ENCODE assay signal across 9 mouse cellular contexts in genomic region chr7:25599663-25600062, GRCm38 (mm10). TPM values are rescaled to one million over a fixed set of nuclear protein-coding genes. Genes with fewer than 3 reads are reported as not detected.
DNase-seq lines count a peak whose midpoint lies in the region; ATAC-seq lines count a peak whose summit lies in the region.
"Had no signal": no experiment of that assay in that cellular context is flagged by ENCODE, and none has a peak within 500 bp of the region (broad histone marks: within the 10 kb centered on the region; RNA-seq: fewer than 3 reads in every experiment).

No protein-coding gene starts in this region.

- peak; percentile 47 to 87 for DNase-seq in adrenal gland, adult (ENCODE audit: inconsistent age in 2 of 2, low spot score in 1 of 2)
- DNase-seq in adrenal gland, adult 8-10 months, result no peak
- peak; percentile 37 to 47 for DNase-seq in adrenal gland, postnatal 4 days (ENCODE audit: low spot score in 2 of 2)
- peak; percentile 75 to 89 for DNase-seq in layer of hippocampus, postnatal 25 days (ENCODE audit: extremely low spot score in 1 of 2, low spot score in 1 of 2)
- DNase-seq in right cerebral cortex, postnatal 36 days (ENCODE audit: low spot score in 2 of 2), result peak; percentile 33 to 60

- peaks cover 5% of the 10 kb centered on the region; the same call in 1 of the 2 replicates for H3K4me1 ChIP-seq in hindbrain, embryonic 15.5 days (replicated peaks)
- H3K4me1 ChIP-seq: liver, embryonic 15.5 days had no signal

- H3K36me3 ChIP-seq in hindbrain, embryonic 15.5 days, result no peaks in the 10 kb centered on the region
- H3K36me3 ChIP-seq: liver, embryonic 15.5 days had no signal

- H3K27me3 ChIP-seq in hindbrain, embryonic 15.5 days, result 0 out of 2 replicates have a peak, but pooled peaks cover 4% of the 10 kb centered on the region
- H3K27me3 ChIP-seq: liver, embryonic 15.5 days had no signal

- no peak overlapping the region for H3K27ac ChIP-seq in hindbrain, embryonic 15.5 days (replicated peaks)
- H3K27ac ChIP-seq: liver, embryonic 15.5 days had no signal

- WGBS in hindbrain, embryonic 15.5 days, result 14% methylated on average over 10 of the region's 10 CpGs

- H3K9me3 ChIP-seq in hindbrain, embryonic 15.5 days, result no peaks in the 10 kb centered on the region
- H3K9me3 ChIP-seq: liver, embryonic 15.5 days had no signal

- no peak overlapping the region for H3K4me3 ChIP-seq in hindbrain, embryonic 15.5 days
- H3K4me3 ChIP-seq: liver, embryonic 15.5 days had no signal

- peak; percentile 57 for ATAC-seq in erythroid progenitor cell, adult 5-6 weeks (replicated peaks; ENCODE audit: low FRiP score, poor library complexity, severe bottlenecking)
- ATAC-seq in hindbrain, embryonic 15.5 days (ENCODE audit: low FRiP score, low read depth), result peak; percentile 69
- ATAC-seq in megakaryocyte, adult 5-6 weeks (ENCODE audit: poor library complexity, severe bottlenecking), result peak; percentile 90

- H3K9ac ChIP-seq in hindbrain, embryonic 15.5 days, result no peak overlapping the region
- H3K9ac ChIP-seq: liver, embryonic 15.5 days had no signal

- H3K4me2 ChIP-seq in hindbrain, embryonic 15.5 days, result no peak overlapping the region
- H3K4me2 ChIP-seq: liver, embryonic 15.5 days had no signal

RNA-seq across cellular contexts. Expression of gene Erich4, which starts 16.0 kb away (rescaled TPM):
- total RNA-seq in adrenal gland, adult 8-10 months (2022), result not detected
- total RNA-seq in adrenal gland, postnatal 4 days (2021), result 1 to 10 TPM in 1 of 2 experiments, not detected in 1; 2.5 TPM
- total RNA-seq in erythroid progenitor cell, adult 5-6 weeks (2015; ENCODE audit: low replicate concordance), result not detected in 2 replicates
- total RNA-seq in erythroid progenitor cell, adult 5-6 weeks (2017; ENCODE audit: low replicate concordance), result not detected in 2 replicates
- polyA plus RNA-seq in hindbrain, embryonic 15.5 days (2015; fragmentation: Nextera tagmentation; extraction: Ambion mirVana), result 0.18 TPM in 1 of 2 replicates, not detected in the other
- total RNA-seq in layer of hippocampus, postnatal 25 days (2021), result under 1 TPM in 1 of 2 experiments, not detected in 1; 0.39 TPM
- total RNA-seq in megakaryocyte, adult 5-6 weeks (2015), result not detected in 2 replicates
- not detected in 2 replicates for total RNA-seq in megakaryocyte, adult 5-6 weeks (2017)

RNA-seq across cellular contexts. Expression of gene Dmac2, which starts 19.6 kb away (rescaled TPM):
- 10 to 100 TPM; 27.8 to 36.7 (median 32.8) TPM for total RNA-seq in adrenal gland, adult 8-10 months (2022)
- 10 to 100 TPM; 34.3 to 34.5 TPM for total RNA-seq in adrenal gland, postnatal 4 days (2021)
- total RNA-seq in erythroid progenitor cell, adult 5-6 weeks (2015; ENCODE audit: low replicate concordance), result 3.4 and 7.9 TPM in 2 replicates
- 3.0 and 8.5 TPM in 2 replicates for total RNA-seq in erythroid progenitor cell, adult 5-6 weeks (2017; ENCODE audit: low replicate concordance)
- 46.5 and 48.5 TPM in 2 replicates for polyA plus RNA-seq in hindbrain, embryonic 15.5 days (2015; fragmentation: Nextera tagmentation; extraction: Ambion mirVana)
- total RNA-seq in layer of hippocampus, postnatal 25 days (2021), result 10 to 100 TPM; 48.7 to 54.5 TPM
- total RNA-seq in megakaryocyte, adult 5-6 weeks (2015), result 18.7 and 19.8 TPM in 2 replicates
- 29.5 and 36.7 TPM in 2 replicates for total RNA-seq in megakaryocyte, adult 5-6 weeks (2017)

RNA-seq across cellular contexts. Expression of gene B3gnt8, which starts 26.8 kb away (rescaled TPM):
- total RNA-seq in adrenal gland, adult 8-10 months (2022), result 1 to 10 TPM; 3.8 to 7.0 (median 4.5) TPM
- total RNA-seq in adrenal gland, postnatal 4 days (2021), result 1 to 10 TPM; 4.4 to 7.6 TPM
- total RNA-seq in erythroid progenitor cell, adult 5-6 weeks (2015; ENCODE audit: low replicate concordance), result 2.5 and 3.8 TPM in 2 replicates
- total RNA-seq in erythroid progenitor cell, adult 5-6 weeks (2017; ENCODE audit: low replicate concordance), result 1.7 and 2.4 TPM in 2 replicates
- polyA plus RNA-seq in hindbrain, embryonic 15.5 days (2015; fragmentation: Nextera tagmentation; extraction: Ambion mirVana), result 0.89 and 1.5 TPM in 2 replicates
- total RNA-seq in layer of hippocampus, postnatal 25 days (2021), result 1 to 10 TPM; 2.0 to 2.3 TPM
- total RNA-seq in megakaryocyte, adult 5-6 weeks (2015), result 18.3 and 18.4 TPM in 2 replicates
- 27.0 and 34.3 TPM in 2 replicates for total RNA-seq in megakaryocyte, adult 5-6 weeks (2017)

RNA-seq across cellular contexts. Expression of gene Bckdha, which starts 59.1 kb away (rescaled TPM):
- 100 to 1,000 TPM; 139 to 212 (median 169) TPM for total RNA-seq in adrenal gland, adult 8-10 months (2022)
- total RNA-seq in adrenal gland, postnatal 4 days (2021), result 100 to 1,000 TPM; 103 to 112 TPM
- total RNA-seq in erythroid progenitor cell, adult 5-6 weeks (2015; ENCODE audit: low replicate concordance), result 6.7 and 10.5 TPM in 2 replicates
- 3.2 and 11.4 TPM in 2 replicates for total RNA-seq in erythroid progenitor cell, adult 5-6 weeks (2017; ENCODE audit: low replicate concordance)
- 43.6 and 44.9 TPM in 2 replicates for polyA plus RNA-seq in hindbrain, embryonic 15.5 days (2015; fragmentation: Nextera tagmentation; extraction: Ambion mirVana)
- 10 to 100 TPM; 40.1 to 45.5 TPM for total RNA-seq in layer of hippocampus, postnatal 25 days (2021)
- total RNA-seq in megakaryocyte, adult 5-6 weeks (2015), result 40.4 TPM in 2 replicates
- total RNA-seq in megakaryocyte, adult 5-6 weeks (2017), result 39.9 and 50.1 TPM in 2 replicates

RNA-seq across cellular contexts. Expression of gene Exosc5, which starts 59.3 kb away (rescaled TPM):
- 10 to 100 TPM; 42.0 to 62.6 (median 51.4) TPM for total RNA-seq in adrenal gland, adult 8-10 months (2022)
- 10 to 100 TPM; 50.6 to 53.0 TPM for total RNA-seq in adrenal gland, postnatal 4 days (2021)
- total RNA-seq in erythroid progenitor cell, adult 5-6 weeks (2015; ENCODE audit: low replicate concordance), result 16.2 and 23.1 TPM in 2 replicates
- 4.9 and 11.7 TPM in 2 replicates for total RNA-seq in erythroid progenitor cell, adult 5-6 weeks (2017; ENCODE audit: low replicate concordance)
- 39.3 and 41.8 TPM in 2 replicates for polyA plus RNA-seq in hindbrain, embryonic 15.5 days (2015; fragmentation: Nextera tagmentation; extraction: Ambion mirVana)
- 10 to 100 TPM; 26.4 to 30.5 TPM for total RNA-seq in layer of hippocampus, postnatal 25 days (2021)
- 31.5 and 33.7 TPM in 2 replicates for total RNA-seq in megakaryocyte, adult 5-6 weeks (2015)
- total RNA-seq in megakaryocyte, adult 5-6 weeks (2017), result 19.4 and 20.9 TPM in 2 replicates
